Mouse (Mus musculus) hindbrain, embryonic 11.5 days (tissue): ENCODE results near the gene Hist1h2aa. TPM values are rescaled to one million over a fixed set of nuclear protein-coding genes. Genes with fewer than 3 reads are reported as not detected.

Source experiments
- ATAC-seq: fragments of 200-750 bp; cut with Nextera tagmentation; 2 replicates; pipeline ENCODE4 v1.8.0; 2017; ENCODE audit warnings: mild to moderate bottlenecking, moderate TSS enrichment, moderate library complexity; ENCODE audit not compliant: low FRiP score
- DNase-seq: peaks from one replicate; pipeline ENCODE4 v3.0.0-alpha.2; 2015; ENCODE audit warnings: low spot score
- H3K27ac ChIP-seq: fragments of 300-500 bp; sonication (generic); 2 replicates; pipeline ENCODE4 v1.5.1; 2014; ENCODE audit warnings: mild to moderate bottlenecking, low read depth, low read length
- H3K27me3 ChIP-seq: fragments of 300-500 bp; sonication (generic); 2 replicates; pipeline ENCODE4 v1.6.1; 2014; ENCODE audit warnings: mild to moderate bottlenecking, low read length, moderate library complexity, mixed read lengths; ENCODE audit not compliant: control insufficient read depth, insufficient read depth
- H3K36me3 ChIP-seq: fragments of 300-500 bp; sonication (generic); 2 replicates; pipeline ENCODE4 v1.6.1; 2014; ENCODE audit warnings: mild to moderate bottlenecking, low read length, moderate library complexity, mixed read lengths; ENCODE audit not compliant: control insufficient read depth, insufficient read depth
- H3K4me1 ChIP-seq: fragments of 300-500 bp; sonication (generic); replicated peaks from 2 replicates; pipeline ENCODE4 v1.6.1; 2014; ENCODE audit warnings: low read length, mixed read lengths; ENCODE audit not compliant: control insufficient read depth, insufficient read depth
- H3K4me2 ChIP-seq: fragments of 300-500 bp; sonication (generic); replicated peaks from 2 replicates; pipeline ENCODE4 v1.6.1; 2014; ENCODE audit warnings: mild to moderate bottlenecking, low read depth, low read length
- H3K4me3 ChIP-seq: fragments of 300-500 bp; sonication (generic); 2 replicates; pipeline ENCODE4 v1.5.1; 2014; ENCODE audit warnings: low read depth, low read length
- H3K9ac ChIP-seq: fragments of 300-500 bp; sonication (generic); 2 replicates; pipeline ENCODE4 v1.6.1; 2014; ENCODE audit warnings: low read depth, low read length
- H3K9me3 ChIP-seq: fragments of 300-500 bp; sonication (generic); 2 replicates; pipeline ENCODE4 v1.6.1; 2016; ENCODE audit warnings: low read length; ENCODE audit not compliant: control insufficient read depth
- WGBS: fragments of 180-500 bp; shearing (Covaris S2); extraction: QIAGEN DNeasy Blood & Tissue Kit; methylation state at CpG from one replicate; pipeline ENCODE4 v1.1.7; 2014; 5-methylcytosine and 5-hydroxymethylcytosine counted together
- polyA plus RNA-seq: library from polyadenylated mRNA; unstranded; fragments of >200 nt; fragmentation: Nextera tagmentation; extraction: Ambion mirVana; gene quantifications from 2 replicates; pipeline ENCODE4 v1.2.1, GENCODE M21; 2014

Hist1h2aa gene
- polyA plus RNA-seq, 1 experiment from 2014 or later, result not detected

DNA sequence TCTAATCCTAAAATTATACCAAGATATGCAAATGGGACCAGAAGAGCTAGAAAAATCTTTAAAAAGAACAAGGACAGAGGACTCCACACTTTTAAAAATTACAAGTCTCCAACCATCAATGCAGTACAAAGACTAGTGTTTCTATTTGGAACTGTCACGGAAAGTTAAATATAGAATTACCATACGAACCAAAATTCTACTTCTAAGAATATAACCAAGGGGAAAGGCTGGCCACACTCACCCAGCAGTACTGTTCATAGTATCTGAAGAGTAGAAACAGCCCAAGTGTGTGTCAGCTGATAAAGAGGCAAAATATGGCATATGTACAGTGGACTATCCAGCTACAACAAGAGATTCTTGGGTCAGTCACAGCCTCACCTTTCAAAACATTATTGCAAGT lies 30.6 kb downstream of the Hist1h2aa start:
- Histone ChIP-seq H3K9ac (no peak overlapping the region), H3K9me3 (no peaks in the 10 kb centered on the region), H3K4me2 (no peak overlapping the region), H3K4me1 (no peaks in the 10 kb centered on the region), H3K27me3 (no peaks in the 10 kb centered on the region), H3K4me3 (no peak overlapping the region), H3K36me3 (no peaks in the 10 kb centered on the region), H3K27ac (no peak overlapping the region)
- ATAC-seq (no peak), DNase-seq (no peak)
- 87% methylated on average over 2 of the region's 2 CpGs for WGBS

DNA sequence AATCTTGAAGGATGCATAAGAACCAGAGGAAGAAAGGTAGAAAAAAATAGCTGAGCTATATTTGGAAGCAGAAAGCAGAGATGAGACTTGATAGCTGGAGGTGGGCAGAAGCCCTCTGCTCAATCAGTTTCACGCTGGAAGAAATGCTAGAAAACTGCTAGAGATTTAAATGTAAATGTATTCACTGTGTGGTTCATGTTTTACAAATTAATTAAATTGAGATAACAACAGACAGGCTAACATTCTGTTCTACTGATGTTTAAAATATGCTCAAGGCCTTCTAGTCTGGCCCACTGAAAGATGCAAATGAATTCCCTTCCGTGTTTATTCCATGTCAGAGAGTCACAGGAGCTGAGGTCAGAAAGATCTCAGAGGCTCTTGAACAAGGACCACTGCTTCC lies 37.6 kb downstream of the Hist1h2aa start:
- no peak overlapping the region for H3K4me2 ChIP-seq
- DNase-seq (no peak), ATAC-seq (no peak)
- H3K9ac ChIP-seq, result no peak overlapping the region
- H3K27ac ChIP-seq, result no peak overlapping the region
- H3K4me1 ChIP-seq, result no peaks in the 10 kb centered on the region
- H3K27me3 ChIP-seq, result no peaks in the 10 kb centered on the region
- no peaks in the 10 kb centered on the region for H3K9me3 ChIP-seq
- 73% methylated on average over 2 of the region's 2 CpGs for WGBS
- no peak overlapping the region for H3K4me3 ChIP-seq
- no peaks in the 10 kb centered on the region for H3K36me3 ChIP-seq

DNA sequence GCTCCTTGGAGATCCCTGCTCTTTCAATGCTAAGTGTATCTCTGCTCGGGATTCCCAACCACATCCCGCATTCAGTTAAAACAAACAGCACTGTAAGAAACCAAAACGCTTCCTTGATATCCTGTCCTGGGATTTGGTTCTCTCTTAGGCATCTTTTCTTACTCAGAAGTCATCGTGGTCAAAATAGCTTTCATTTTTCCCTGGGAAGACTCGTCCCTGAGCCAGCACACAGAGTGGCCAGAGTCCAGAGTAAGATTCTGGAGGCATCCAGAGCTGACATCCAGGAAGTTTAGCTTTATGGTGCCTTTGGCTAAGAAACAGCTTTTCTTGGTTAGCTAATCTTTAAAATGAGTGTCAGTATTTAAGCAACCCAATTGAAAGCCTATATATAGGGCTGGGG lies 38.0 kb downstream of the Hist1h2aa start:
- Histone ChIP-seq H3K4me3 (no peak overlapping the region), H3K36me3 (no peaks in the 10 kb centered on the region), H3K27ac (no peak overlapping the region), H3K9ac (no peak overlapping the region), H3K9me3 (no peaks in the 10 kb centered on the region), H3K27me3 (no peaks in the 10 kb centered on the region), H3K4me1 (no peaks in the 10 kb centered on the region), H3K4me2 (no peak overlapping the region)
- ATAC-seq (no peak), DNase-seq (no peak)
- WGBS, result 71% methylated on average over 5 of the region's 5 CpGs

Other genes with a start within 250 kb of the Hist1h2aa start
- gene Hist1h1t, start 238.6 kb upstream of the Hist1h2aa start, polyA plus RNA-seq, result 0.17 TPM in 1 of 2 replicates, not detected in the other
- gene Hist1h4c, start 236.0 kb upstream of the Hist1h2aa start, polyA plus RNA-seq, result 4.5 and 4.9 TPM in 2 replicates
- 3.4 and 4.2 TPM in 2 replicates for gene Hfe, start 223.6 kb upstream of the Hist1h2aa start, polyA plus RNA-seq
- gene Hist1h1c, start 195.7 kb upstream of the Hist1h2aa start, polyA plus RNA-seq, result 14.9 and 16.7 TPM in 2 replicates
- gene Hist1h3c, start 188.9 kb upstream of the Hist1h2aa start, polyA plus RNA-seq, result 10.7 and 11.3 TPM in 2 replicates
- 1.4 and 3.0 TPM in 2 replicates for gene Hist1h2bb, start 187.7 kb upstream of the Hist1h2aa start, polyA plus RNA-seq
- gene Hist1h2ab, start 183.3 kb upstream of the Hist1h2aa start, polyA plus RNA-seq, result 42.5 and 50.0 TPM in 2 replicates
- 6.5 and 10.7 TPM in 2 replicates for gene Hist1h3b, start 182.2 kb upstream of the Hist1h2aa start, polyA plus RNA-seq
- gene Hist1h4b, start 177.4 kb upstream of the Hist1h2aa start, polyA plus RNA-seq, result 3.6 and 4.8 TPM in 2 replicates
- gene Hist1h4a, start 173.2 kb upstream of the Hist1h2aa start, polyA plus RNA-seq, result 0.32 TPM in 1 of 2 replicates, not detected in the other
- 3.4 and 5.3 TPM in 2 replicates for gene Hist1h3a, start 172.1 kb upstream of the Hist1h2aa start, polyA plus RNA-seq
- 2.4 and 3.7 TPM in 2 replicates for gene Hist1h1a, start 170.8 kb upstream of the Hist1h2aa start, polyA plus RNA-seq
- gene Trim38, start 164.5 kb upstream of the Hist1h2aa start, polyA plus RNA-seq, result not detected in 2 replicates
- not detected in 2 replicates for gene Slc17a2, start 127.5 kb upstream of the Hist1h2aa start, polyA plus RNA-seq
- not detected in 2 replicates for gene Slc17a3, start 95.0 kb upstream of the Hist1h2aa start, polyA plus RNA-seq
- not detected in 2 replicates for gene Slc17a1, start 66.7 kb upstream of the Hist1h2aa start, polyA plus RNA-seq
- gene Slc17a4, start 19.5 kb upstream of the Hist1h2aa start, polyA plus RNA-seq, result not detected in 2 replicates
- not detected in 2 replicates for gene Hist1h2ba, start 306 bp upstream of the Hist1h2aa start, polyA plus RNA-seq
- 0.15 and 0.35 TPM in 2 replicates for gene Scgn, start 56.8 kb downstream of the Hist1h2aa start, polyA plus RNA-seq